Mouse (Mus musculus): ENCODE data around the gene Gm17018.

- no peak for TF ChIP-seq CTCF (IDR thresholded peaks at IDR 0.05; ENCODE audit: control insufficient read depth, insufficient read depth, insufficient read length)
- TF ChIP-seq USF1 (IDR thresholded peaks at IDR 0.05; ENCODE audit: low read depth) = no peak
Measured at GRCm38 (mm10) chr19:45610823-45611222, 50.4 kb downstream of the Gm17018 start.

All from C2C12 (cell line).